Mouse (Mus musculus) stomach, embryonic 14.5 days (tissue): Measurements from ENCODE around the gene Awat2. TPM values are rescaled to one million over a fixed set of nuclear protein-coding genes. Genes with fewer than 3 reads are reported as not detected.
"Not testable (repeated sequence)": the region's sequence is repeated elsewhere in the genome, so short reads cannot be mapped to it uniquely, and the experiment has no call there.

ENCODE experiments used
- ATAC-seq: fragments of 200-750 bp; cut with Nextera tagmentation; 2 replicates; pipeline ENCODE4 v1.8.0; 2017; ENCODE audit warnings: low read depth, moderate TSS enrichment; ENCODE audit not compliant: insufficient number of reproducible peaks, insufficient read depth, low FRiP score
- H3K27ac ChIP-seq: fragments of 300-500 bp; sonication (generic); 2 replicates; pipeline ENCODE4 v1.5.1; 2014; ENCODE audit warnings: mild to moderate bottlenecking, low read length, moderate library complexity, mixed read lengths
- H3K27me3 ChIP-seq: fragments of 300-500 bp; sonication (generic); 2 replicates; pipeline ENCODE4 v1.6.1; 2014; ENCODE audit warnings: low read length, control low read depth, mixed read lengths; ENCODE audit not compliant: control insufficient read depth, insufficient read depth
- H3K36me3 ChIP-seq: fragments of 300-500 bp; sonication (generic); 2 replicates; pipeline ENCODE4 v1.6.1; 2014; ENCODE audit warnings: mild to moderate bottlenecking, control low read depth, low read length, moderate library complexity, mixed read lengths; ENCODE audit not compliant: control insufficient read depth, insufficient read depth
- H3K4me1 ChIP-seq: fragments of 300-500 bp; sonication (generic); 2 replicates; pipeline ENCODE4 v1.6.1; 2014; ENCODE audit warnings: low read length, control low read depth, mixed read lengths; ENCODE audit not compliant: control insufficient read depth, insufficient read depth
- H3K4me2 ChIP-seq: fragments of 300-500 bp; sonication (generic); replicated peaks from 2 replicates; pipeline ENCODE4 v1.6.1; 2014; ENCODE audit warnings: low read depth, low read length, control low read depth
- H3K4me3 ChIP-seq: fragments of 300-500 bp; sonication (generic); 2 replicates; pipeline ENCODE4 v1.5.1; 2014; ENCODE audit warnings: low read depth, low read length, control low read depth
- H3K9ac ChIP-seq: fragments of 300-500 bp; sonication (generic); replicated peaks from 2 replicates; pipeline ENCODE4 v1.6.1; 2014; ENCODE audit warnings: low read depth, mild to moderate bottlenecking, control low read depth, low read length, moderate library complexity, mixed read lengths
- H3K9me3 ChIP-seq: fragments of 300-500 bp; sonication (generic); 2 replicates; pipeline ENCODE4 v1.6.1; 2016; ENCODE audit warnings: low read depth, low read length, control low read depth; ENCODE audit not compliant: control insufficient read depth
- WGBS: fragments of 180-500 bp; shearing (Covaris S2); extraction: QIAGEN DNeasy Blood & Tissue Kit; methylation state at CpG from one replicate; pipeline ENCODE4 v1.1.7; 2014; 5-methylcytosine and 5-hydroxymethylcytosine counted together
- polyA plus RNA-seq: library from polyadenylated mRNA; unstranded; fragments of >200 nt; fragmentation: Nextera tagmentation; extraction: Ambion mirVana; gene quantifications from 2 replicates; pipeline ENCODE4 v1.2.1, GENCODE M21; 2014

The Awat2 gene
- polyA plus RNA-seq = 0.85 and 1.5 TPM in 2 replicates

- not testable (repeated sequence) for H3K9me3 ChIP-seq, H3K27me3 ChIP-seq, H3K36me3 ChIP-seq, ATAC-seq, H3K4me2 ChIP-seq, H3K4me1 ChIP-seq, H3K4me3 ChIP-seq, H3K9ac ChIP-seq, H3K27ac ChIP-seq
- WGBS = 96% methylated on average over 2 of the region's 2 CpGs
These were observed at the start of gene Awat2 for GRCm38 (mm10) chrX:100442617-100443016. Awat2 (minus strand) TSS chrX:100442717.

- H3K4me2 ChIP-seq = no peak overlapping the region
- H3K9me3 ChIP-seq = no peaks in the 10 kb centered on the region
- no peak overlapping the region for H3K9ac ChIP-seq
- H3K4me3 ChIP-seq = no peak overlapping the region
- WGBS = 36% methylated on average over 3 of the region's 3 CpGs
- no peak for ATAC-seq
- no peaks in the 10 kb centered on the region for H3K4me1 ChIP-seq
- no peak overlapping the region for H3K27ac ChIP-seq
- H3K27me3 ChIP-seq = no peaks in the 10 kb centered on the region
- H3K36me3 ChIP-seq = no peaks in the 10 kb centered on the region
These were observed 37.8 kb upstream of the Awat2 start for GRCm38 (mm10) chrX:100480317-100480716.

GRCm38 (mm10) chrX:100475569-100476223, 33.2 kb upstream of the Awat2 start:
- Histone ChIP-seq H3K4me2 (no peak overlapping the region), H3K27ac (no peak overlapping the region), H3K27me3 (no peaks in the 10 kb centered on the region), H3K4me1 (no peaks in the 10 kb centered on the region), H3K9ac (no peak overlapping the region), H3K4me3 (no peak overlapping the region), H3K36me3 (no peaks in the 10 kb centered on the region), H3K9me3 (no peaks in the 10 kb centered on the region)
- WGBS = 68% methylated on average over 4 of the region's 4 CpGs
- no peak for ATAC-seq

GRCm38 (mm10) chrX:100471491-100471890, 29.0 kb upstream of the Awat2 start:
- Histone ChIP-seq H3K4me3 (no peak overlapping the region), H3K4me1 (no peaks in the 10 kb centered on the region), H3K9ac (no peak overlapping the region), H3K27me3 (no peaks in the 10 kb centered on the region), H3K36me3 (no peaks in the 10 kb centered on the region), H3K4me2 (no peak overlapping the region), H3K9me3 (no peaks in the 10 kb centered on the region), H3K27ac (no peak overlapping the region)
- no peak for ATAC-seq
- WGBS = 78% methylated on average over 3 of the region's 3 CpGs

GRCm38 (mm10) chrX:100470126-100470525, 27.6 kb upstream of the Awat2 start:
- no peak overlapping the region for H3K27ac ChIP-seq
- H3K4me2 ChIP-seq = no peak overlapping the region
- H3K27me3 ChIP-seq = no peaks in the 10 kb centered on the region
- H3K4me3 ChIP-seq = no peak overlapping the region
- no peak for ATAC-seq
- no peaks in the 10 kb centered on the region for H3K36me3 ChIP-seq
- no peak overlapping the region for H3K9ac ChIP-seq
- no peaks in the 10 kb centered on the region for H3K9me3 ChIP-seq
- 70% methylated on average over 3 of the region's 3 CpGs for WGBS
- no peaks in the 10 kb centered on the region for H3K4me1 ChIP-seq

GRCm38 (mm10) chrX:100468047-100468446, 25.5 kb upstream of the Awat2 start:
- 66% methylated on average over 4 of the region's 4 CpGs for WGBS
- H3K4me3 ChIP-seq = no peak overlapping the region
- no peak overlapping the region for H3K4me2 ChIP-seq
- no peak overlapping the region for H3K27ac ChIP-seq
- no peak for ATAC-seq
- H3K36me3 ChIP-seq = no peaks in the 10 kb centered on the region
- no peaks in the 10 kb centered on the region for H3K27me3 ChIP-seq
- no peak overlapping the region for H3K9ac ChIP-seq
- no peaks in the 10 kb centered on the region for H3K9me3 ChIP-seq
- H3K4me1 ChIP-seq = no peaks in the 10 kb centered on the region

GRCm38 (mm10) chrX:100443532-100443931, 1.0 kb upstream of the Awat2 start:
- no peaks in the 10 kb centered on the region for H3K9me3 ChIP-seq
- H3K4me3 ChIP-seq = no peak overlapping the region

GRCm38 (mm10) chrX:100432311-100432710, 10.2 kb downstream of the Awat2 start:
- no peaks in the 10 kb centered on the region for H3K9me3 ChIP-seq
- WGBS = 54% methylated on average over 3 of the region's 3 CpGs
- no peak overlapping the region for H3K9ac ChIP-seq
- no peaks in the 10 kb centered on the region for H3K4me1 ChIP-seq
- no peak overlapping the region for H3K27ac ChIP-seq
- no peak for ATAC-seq
- H3K4me3 ChIP-seq = no peak overlapping the region
- no peaks in the 10 kb centered on the region for H3K36me3 ChIP-seq
- no peaks in the 10 kb centered on the region for H3K27me3 ChIP-seq
- H3K4me2 ChIP-seq = no peak overlapping the region

More at GRCm38 (mm10) chrX:100443532-100443931, 1.0 kb upstream of the Awat2 start:
- Histone ChIP-seq H3K36me3 (no peaks in the 10 kb centered on the region), H3K9ac (no peak overlapping the region), H3K4me1 (no peaks in the 10 kb centered on the region), H3K27me3 (no peaks in the 10 kb centered on the region), H3K4me2 (no peak overlapping the region), H3K27ac (no peak overlapping the region)
- ATAC-seq = no peak
- 90% methylated on average over 7 of the region's 7 CpGs for WGBS

GRCm38 (mm10) chrX:100428693-100429092, 13.8 kb downstream of the Awat2 start, which contains the start of gene Otud6a:
Otud6a (plus strand) TSS chrX:100429013.
- Histone ChIP-seq H3K9me3 (no peaks in the 10 kb centered on the region), H3K27me3 (no peaks in the 10 kb centered on the region), H3K4me3 (no peak within 1 kb of the TSS), H3K4me2 (no peak within 1 kb of the TSS), H3K9ac (no peak within 1 kb of the TSS), H3K4me1 (no peaks in the 10 kb centered on the region), H3K36me3 (no peaks in the 10 kb centered on the region), H3K27ac (no peak within 1 kb of the TSS)
- no peak for ATAC-seq
- WGBS = 86% methylated on average over 21 of the region's 21 CpGs
